Mouse (Mus musculus): ENCODE measurements around the gene Cacna2d2.

The Cacna2d2 gene

GRCm38 (mm10) chr9:107445011-107445471 lies 45.6 kb downstream of the Cacna2d2 start:
- in situ Hi-C loops (cut with MboI; ENCODE audit: low pct_unique_long_range_greater_than_20kb in 1 of 2, low sequenced_read_pairs in 2 of 2, unreplicated experiment in 1 of 2): no loop called here

GRCm38 (mm10) chr9:107448805-107449517 lies 49.5 kb downstream of the Cacna2d2 start:
- in situ Hi-C loops (cut with MboI; ENCODE audit: low pct_unique_long_range_greater_than_20kb in 1 of 2, low sequenced_read_pairs in 2 of 2, unreplicated experiment in 1 of 2): no loop called here

GRCm38 (mm10) chr9:107451400-107451799 lies 52.0 kb downstream of the Cacna2d2 start:
- in situ Hi-C loops (cut with MboI; ENCODE audit: low pct_unique_long_range_greater_than_20kb in 1 of 2, low sequenced_read_pairs in 2 of 2, unreplicated experiment in 1 of 2): no loop called here

- in situ Hi-C loops (cut with MboI; ENCODE audit: low pct_unique_long_range_greater_than_20kb in 1 of 2, low sequenced_read_pairs in 2 of 2, unreplicated experiment in 1 of 2): no loop called here
Observed at GRCm38 (mm10) chr9:107451891-107452521, 52.6 kb downstream of the Cacna2d2 start.

- in situ Hi-C loops (cut with MboI; ENCODE audit: low pct_unique_long_range_greater_than_20kb in 1 of 2, low sequenced_read_pairs in 2 of 2, unreplicated experiment in 1 of 2): no loop called here
Observed at GRCm38 (mm10) chr9:107452552-107452951, 53.1 kb downstream of the Cacna2d2 start.

- in situ Hi-C loops (cut with MboI; ENCODE audit: low pct_unique_long_range_greater_than_20kb in 1 of 2, low sequenced_read_pairs in 2 of 2, unreplicated experiment in 1 of 2): no loop called here
Observed at GRCm38 (mm10) chr9:107453151-107453550, 53.7 kb downstream of the Cacna2d2 start.

GRCm38 (mm10) chr9:107456667-107457066 lies 57.3 kb downstream of the Cacna2d2 start:
- in situ Hi-C loops (cut with MboI; ENCODE audit: low pct_unique_long_range_greater_than_20kb in 1 of 2, low sequenced_read_pairs in 2 of 2, unreplicated experiment in 1 of 2): no loop called here

- in situ Hi-C loops (cut with MboI; ENCODE audit: low pct_unique_long_range_greater_than_20kb in 1 of 2, low sequenced_read_pairs in 2 of 2, unreplicated experiment in 1 of 2): loop anchor here in 1 of 2 experiments (10.0 kb wide), 1 partner anchor 98 kb away; no protein-coding TSS in a partner anchor
Observed at GRCm38 (mm10) chr9:107462907-107463306, 63.5 kb downstream of the Cacna2d2 start.

- in situ Hi-C loops (cut with MboI; ENCODE audit: low pct_unique_long_range_greater_than_20kb in 1 of 2, low sequenced_read_pairs in 2 of 2, unreplicated experiment in 1 of 2): loop anchor here in 1 of 2 experiments (10.0 kb wide), 1 partner anchor 99 kb away; no protein-coding TSS in a partner anchor
Observed at GRCm38 (mm10) chr9:107463509-107463908, 64.1 kb downstream of the Cacna2d2 start.

GRCm38 (mm10) chr9:107464130-107464529 lies 64.7 kb downstream of the Cacna2d2 start:
- in situ Hi-C loops (cut with MboI; ENCODE audit: low pct_unique_long_range_greater_than_20kb in 1 of 2, low sequenced_read_pairs in 2 of 2, unreplicated experiment in 1 of 2): loop anchor here in 1 of 2 experiments (10.0 kb wide), 1 partner anchor 99 kb away; no protein-coding TSS in a partner anchor

- in situ Hi-C loops (cut with MboI; ENCODE audit: low pct_unique_long_range_greater_than_20kb in 1 of 2, low sequenced_read_pairs in 2 of 2, unreplicated experiment in 1 of 2): loop anchor here in 1 of 2 experiments (10.0 kb wide), 1 partner anchor 101 kb away; no protein-coding TSS in a partner anchor
Observed at GRCm38 (mm10) chr9:107465657-107466056, 66.2 kb downstream of the Cacna2d2 start.

GRCm38 (mm10) chr9:107469213-107469795 lies 69.9 kb downstream of the Cacna2d2 start:
- in situ Hi-C loops (cut with MboI; ENCODE audit: low pct_unique_long_range_greater_than_20kb in 1 of 2, low sequenced_read_pairs in 2 of 2, unreplicated experiment in 1 of 2): loop anchor here in 1 of 2 experiments (10.0 kb wide), 1 partner anchor 105 kb away; no protein-coding TSS in a partner anchor

- in situ Hi-C loops (cut with MboI; ENCODE audit: low pct_unique_long_range_greater_than_20kb in 1 of 2, low sequenced_read_pairs in 2 of 2, unreplicated experiment in 1 of 2): no loop called here
Observed at GRCm38 (mm10) chr9:107470427-107470826, 71.0 kb downstream of the Cacna2d2 start.

GRCm38 (mm10) chr9:107474016-107474415 lies 74.6 kb downstream of the Cacna2d2 start:
- in situ Hi-C loops (cut with MboI; ENCODE audit: low pct_unique_long_range_greater_than_20kb in 1 of 2, low sequenced_read_pairs in 2 of 2, unreplicated experiment in 1 of 2): no loop called here

GRCm38 (mm10) chr9:107478979-107479378 lies 79.6 kb downstream of the Cacna2d2 start:
- in situ Hi-C loops (cut with MboI; ENCODE audit: low pct_unique_long_range_greater_than_20kb in 1 of 2, low sequenced_read_pairs in 2 of 2, unreplicated experiment in 1 of 2): no loop called here

GRCm38 (mm10) chr9:107479593-107479992 lies 80.2 kb downstream of the Cacna2d2 start:
- in situ Hi-C loops (cut with MboI; ENCODE audit: low pct_unique_long_range_greater_than_20kb in 1 of 2, low sequenced_read_pairs in 2 of 2, unreplicated experiment in 1 of 2): no loop called here

GRCm38 (mm10) chr9:107480477-107481069 lies 81.2 kb downstream of the Cacna2d2 start:
- in situ Hi-C loops (cut with MboI; ENCODE audit: low pct_unique_long_range_greater_than_20kb in 1 of 2, low sequenced_read_pairs in 2 of 2, unreplicated experiment in 1 of 2): no loop called here

GRCm38 (mm10) chr9:107481340-107481739 lies 81.9 kb downstream of the Cacna2d2 start:
- in situ Hi-C loops (cut with MboI; ENCODE audit: low pct_unique_long_range_greater_than_20kb in 1 of 2, low sequenced_read_pairs in 2 of 2, unreplicated experiment in 1 of 2): no loop called here

- in situ Hi-C loops (cut with MboI; ENCODE audit: low pct_unique_long_range_greater_than_20kb in 1 of 2, low sequenced_read_pairs in 2 of 2, unreplicated experiment in 1 of 2): no loop called here
Observed at GRCm38 (mm10) chr9:107482004-107482403, 82.6 kb downstream of the Cacna2d2 start.

Measured in mouse embryonic stem cell (cell line).